Mouse (Mus musculus) liver, adult 2 months (tissue): ENCODE results near the gene Ldlrad3.

Experiments
- CTCF ChIP-seq: fragments of 200-500 bp; IDR thresholded peaks from 2 replicates; pipeline ENCODE4 v1.5.1; 2011; ENCODE audit warnings: low read depth, low read length, control low read depth
- POLR2A ChIP-seq: fragments of 200-500 bp; IDR thresholded peaks from 2 replicates; pipeline ENCODE4 v1.6.1; 2011; ENCODE audit warnings: low read length, control low read depth; ENCODE audit not compliant: insufficient read depth; ENCODE audit errors: extremely low read depth

GRCm38 (mm10) chr2:102163106-102163505 lies 23.1 kb downstream of the Ldlrad3 start:
- TF ChIP-seq CTCF (no peak), POLR2A (no peak)
